In genomic region chr14:8097978-8098686, GRCm38 (mm10) we compare ENCODE assay signal across 8 mouse cellular contexts. TPM values are rescaled to one million over a fixed set of nuclear protein-coding genes. Genes with fewer than 3 reads are reported as not detected.
DNase-seq lines count a peak whose midpoint lies in the region; ATAC-seq lines count a peak whose summit lies in the region.

Gene Pxk, plus strand, starts transcription at chr14:8098211.

- WGBS in intestine, embryonic 14.5 days, result under 1% methylated on average over 78 of the region's 89 CpGs

- peak within 1 kb of the TSS; percentile 74 for H3K4me2 ChIP-seq in intestine, embryonic 14.5 days (ENCODE audit: low read length)

- H3K4me1 ChIP-seq in intestine, embryonic 14.5 days (replicated peaks; ENCODE audit: control insufficient read depth, insufficient read depth, low read length), result peaks cover 24% of the 10 kb centered on the region

- peak; percentile 91 for ATAC-seq in intestine, embryonic 14.5 days (replicated peaks; ENCODE audit: low FRiP score, low TSS enrichment, low read depth)

- H3K27me3 ChIP-seq in intestine, embryonic 14.5 days (replicated peaks; ENCODE audit: control insufficient read depth, insufficient read depth, low read length), result no peaks in the 10 kb centered on the region

- peak within 1 kb of the TSS; percentile 62 for H3K9ac ChIP-seq in intestine, embryonic 14.5 days (ENCODE audit: low read length)

- H3K36me3 ChIP-seq in intestine, embryonic 14.5 days (ENCODE audit: control insufficient read depth, insufficient read depth, low read length), result no peaks in the 10 kb centered on the region

- H3K9me3 ChIP-seq in intestine, embryonic 14.5 days (ENCODE audit: control insufficient read depth, low read length), result no peaks in the 10 kb centered on the region

- no peak within 1 kb of the TSS for H3K27ac ChIP-seq in intestine, embryonic 14.5 days (ENCODE audit: low read depth)

- DNase-seq in adipocyte (ENCODE audit: low spot score), result peak; percentile 52
- DNase-seq in embryo, embryonic 10 days (ENCODE audit: low spot score), result peak; percentile 96
- DNase-seq in gastrocnemius, postnatal 25 days, result peak; percentile 91
- peak; percentile 92 for DNase-seq in intestine, embryonic 14.5 days (ENCODE audit: low spot score)
- peak; percentile 80 to 92 for DNase-seq in left cerebral cortex, postnatal 14 days (ENCODE audit: low spot score in 2 of 2)
- peak; percentile 89 for DNase-seq in mesoderm, embryonic 11.5 days (ENCODE audit: low read depth, low spot score)
- peak; percentile 93 to 94 for DNase-seq in right cerebral cortex, postnatal 36 days (ENCODE audit: low spot score in 2 of 2)
- DNase-seq in yolk sac, embryonic 10.5 days (ENCODE audit: low spot score), result peak; percentile 92

- peak within 1 kb of the TSS; percentile 84 for H3K4me3 ChIP-seq in intestine, embryonic 14.5 days (ENCODE audit: low read depth, low read length)

- intact Hi-C loops in left cerebral cortex, postnatal 14 days (cut with DNase I), result loop anchor here (5.0 to 10.0 kb wide), 3 partner anchors 44 to 147 kb away; no protein-coding TSS in a partner anchor

RNA-seq across cellular contexts. Expression of gene Pxk, which starts in this region (rescaled TPM):
- 10 to 100 TPM; 11.6 to 12.5 TPM for total RNA-seq in gastrocnemius, postnatal 25 days (2021)
- 33.9 and 39.4 TPM in 2 replicates for polyA plus RNA-seq in intestine, embryonic 14.5 days (2014; fragmentation: Nextera tagmentation; extraction: Ambion mirVana)
- total RNA-seq in left cerebral cortex, postnatal 14 days (2021), result 10 to 100 TPM; 29.5 to 29.6 TPM
